Mouse (Mus musculus) CH12.LX (cell line): ENCODE results near the gene E2f7. TPM values are rescaled to one million over a fixed set of nuclear protein-coding genes. Genes with fewer than 3 reads are reported as not detected.

Experiments used
- DNase-seq: peaks from one replicate; pipeline ENCODE4 v3.0.0-alpha.2; 2013; ENCODE audit errors: extremely low read depth
- H3K27ac ChIP-seq: 2 replicates; pipeline ENCODE4 v1.5.1; 2012; ENCODE audit warnings: low read depth, mild to moderate bottlenecking, control low read depth, moderate library complexity; ENCODE audit not compliant: insufficient read depth
- H3K27me3 ChIP-seq: replicated peaks from 2 replicates; pipeline ENCODE3; 2012; ENCODE audit warnings: inconsistent platforms
- H3K36me3 ChIP-seq, 2 experiments: replicated peaks in 1 of 2; 2 replicates each; pipeline versions ENCODE3 to v1.6.1; 2012; ENCODE audit warnings: inconsistent platforms in 1 of 2, low read length in 1 of 2, mild to moderate bottlenecking in 1 of 2, mixed read lengths in 1 of 2, moderate library complexity in 1 of 2; ENCODE audit not compliant: control insufficient read depth in 1 of 2, insufficient read depth in 1 of 2
- H3K4me1 ChIP-seq, 2 experiments: 2 replicates each; pipeline ENCODE4 v1.6.1; 2012; ENCODE audit warnings: inconsistent platforms in 1 of 2, moderate library complexity in 1 of 2; ENCODE audit not compliant: insufficient read depth in 2 of 2, control insufficient read depth in 1 of 2
- H3K4me2 ChIP-seq: 2 replicates; pipeline ENCODE4 v1.6.1; 2012; ENCODE audit warnings: low read depth, mild to moderate bottlenecking, control low read depth; ENCODE audit not compliant: poor library complexity, insufficient read depth, severe bottlenecking
- H3K4me3 ChIP-seq, 3 experiments: fragments of 150-350 bp in 1 of 3; sonication (generic) in 1 of 3; replicated peaks in 1 of 3; 2 replicates each; pipeline versions ENCODE3 to v1.5.1; 2011 to 2012; ENCODE audit warnings: low read depth in 2 of 3, low read length in 2 of 3, mild to moderate bottlenecking in 2 of 3, moderate library complexity in 2 of 3, control low read depth in 1 of 3, improper control_type of control experiment in 1 of 3, inconsistent platforms in 1 of 3, mixed read lengths in 1 of 3; ENCODE audit not compliant: poor library complexity in 1 of 3
- H3K79me2 ChIP-seq: replicated peaks from 2 replicates; pipeline ENCODE4 v1.6.1; 2012; ENCODE audit warnings: mild to moderate bottlenecking, moderate library complexity; ENCODE audit not compliant: control insufficient read depth, poor library complexity, insufficient read depth, severe bottlenecking; ENCODE audit errors: extremely low read depth
- H3K9ac ChIP-seq: 2 replicates; pipeline ENCODE4 v1.6.1; 2012; ENCODE audit warnings: low read depth, mild to moderate bottlenecking, control low read depth, moderate library complexity; ENCODE audit not compliant: insufficient read depth
- H3K9me3 ChIP-seq: replicated peaks from 2 replicates; pipeline ENCODE3; 2012; ENCODE audit warnings: low read length, inconsistent platforms, mixed read lengths
- BHLHE40 ChIP-seq: IDR thresholded peaks from 2 replicates; pipeline ENCODE4 v1.6.1; 2011; ENCODE audit warnings: mild to moderate bottlenecking, low read depth, low read length, improper control_type of control experiment
- CHD2 ChIP-seq: IDR thresholded peaks from 2 replicates; pipeline ENCODE4 v1.6.1; 2011; ENCODE audit warnings: low read length, improper control_type of control experiment
- HCFC1 ChIP-seq: IDR thresholded peaks from 2 replicates; pipeline ENCODE4 v1.6.1; 2012; ENCODE audit warnings: low read depth, mild to moderate bottlenecking, inconsistent platforms, low read length, improper control_type of control experiment
- KAT2A ChIP-seq: IDR thresholded peaks from 2 replicates; pipeline ENCODE4 v1.6.1; 2012; ENCODE audit warnings: low read length, improper control_type of control experiment, inconsistent platforms; ENCODE audit not compliant: insufficient replicate concordance
- SMC3 ChIP-seq: IDR thresholded peaks from 2 replicates; pipeline ENCODE4 v1.6.1; 2011; ENCODE audit warnings: low read depth, low read length, improper control_type of control experiment
- dilution Hi-C: fragments of 300-500 bp; cut with MboI; formaldehyde crosslinking; loops from 2 replicates; pipeline ENCODE4 v1.14.3; 2020; ENCODE audit warnings: low sequenced_read_pairs; ENCODE audit not compliant: extremely low pct_unique_long_range_greater_than_20kb, extremely low pct_ligation_motif_present
- in situ Hi-C: fragments of 300-500 bp; cut with MboI; formaldehyde crosslinking; loops from 3 replicates; pipeline ENCODE4 v1.14.3; 2019; ENCODE audit warnings: low sequenced_read_pairs, low pct_ligation_motif_present, low pct_unique_long_range_greater_than_20kb, mixed read lengths
- polyA plus RNA-seq: library from polyadenylated mRNA; unstranded; fragments of >175 nt; gene quantifications from 2 replicates; pipeline ENCODE4 v1.2.1, GENCODE M21; 2012; ENCODE audit warnings: low read depth; ENCODE audit not compliant: insufficient read length
- total RNA-seq, 2 experiments: library from RNA; depleted of rRNA; stranded (reverse); fragments of 300-350 nt in 1 of 2; fragments of >200 nt in 1 of 2; gene quantifications; 2 replicates each; pipeline ENCODE4 v1.2.3; 2012 to 2014

E2f7 gene
- total and polyA plus RNA-seq, 3 experiments = 0.82 to 3.8 (median 1.1) TPM

DNA sequence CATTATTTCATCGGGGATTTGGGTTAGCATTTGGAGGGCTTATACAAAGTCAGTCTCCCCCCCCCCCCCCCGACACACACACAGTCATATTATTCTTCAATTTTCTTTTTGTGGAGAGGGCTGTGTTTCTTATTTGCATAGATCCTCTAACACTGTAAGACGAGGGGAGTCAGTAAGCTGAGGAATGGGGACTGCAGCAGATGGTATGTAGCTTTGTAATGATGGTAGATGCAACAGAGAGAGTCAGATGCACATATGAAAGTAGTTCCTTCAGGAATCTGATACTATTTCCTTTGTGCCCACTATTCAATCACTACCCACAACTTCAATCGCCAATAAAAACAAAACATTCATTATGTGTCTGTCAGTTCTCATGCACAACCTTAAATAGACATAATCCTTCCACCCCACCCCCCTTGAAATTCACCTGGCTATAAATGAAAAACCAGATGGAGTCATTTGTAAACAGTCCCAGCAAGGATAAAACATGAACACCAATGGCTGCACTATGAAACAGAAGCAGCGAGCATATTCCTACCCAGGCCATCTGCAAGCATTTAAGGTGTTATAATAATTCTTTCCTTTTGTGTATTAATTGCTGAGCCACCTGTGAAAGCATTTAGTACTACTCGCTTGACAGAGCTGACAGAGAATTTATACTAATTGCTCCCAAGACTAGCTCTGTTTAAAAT, 90.0 kb downstream of the E2f7 start:
- no peak overlapping the region for H3K4me2 ChIP-seq
- no peaks in the 10 kb centered on the region for H3K36me3 ChIP-seq
- no peak for DNase-seq
- H3K4me1 ChIP-seq = no peaks in the 10 kb centered on the region
- no peak overlapping the region for H3K4me3 ChIP-seq
- no peak for TF ChIP-seq KAT2A
- TF ChIP-seq BHLHE40 = no peak
- TF ChIP-seq HCFC1 = no peak
- no peak for TF ChIP-seq SMC3
- no peak for TF ChIP-seq CHD2
- H3K27ac ChIP-seq = no peak overlapping the region
- no peaks in the 10 kb centered on the region for H3K79me2 ChIP-seq
- no peak overlapping the region for H3K9ac ChIP-seq
- no peaks in the 10 kb centered on the region for H3K9me3 ChIP-seq
- in situ Hi-C loops = no loop called here
- no peaks in the 10 kb centered on the region for H3K27me3 ChIP-seq
- dilution Hi-C loops = no loop called here

Other genes with a start within 250 kb of the E2f7 start
- 0.92 and 1.3 TPM in 2 replicates for gene Csrp2, start 174.3 kb downstream of the E2f7 start, total RNA-seq (2012; rRNA removed)
- 0.82 and 1.2 TPM in 2 replicates for gene Csrp2, start 174.3 kb downstream of the E2f7 start, total RNA-seq (2014; rRNA removed)
- gene Csrp2, start 174.3 kb downstream of the E2f7 start, polyA plus RNA-seq = 0.87 and 1.3 TPM in 2 replicates